Mouse (Mus musculus) T-cell, adult 2 months (primary cell): ENCODE results near the gene Dcdc2a.
A peak's percentile ranks its signal among the peaks of the same experiment; 100 is the strongest.

Source experiments
- DNase-seq: peaks from one replicate; pipeline ENCODE4 v3.0.0; 2022; ENCODE audit warnings: low spot score

The Dcdc2a gene

GRCm38 (mm10) chr13:25097348-25097747, 41.5 kb downstream of the Dcdc2a start:
- no peak for DNase-seq

GRCm38 (mm10) chr13:25098578-25098977, 42.8 kb downstream of the Dcdc2a start:
- no peak for DNase-seq

GRCm38 (mm10) chr13:25099508-25099907, 43.7 kb downstream of the Dcdc2a start:
- no peak for DNase-seq

- DNase-seq, result no peak
Observed at GRCm38 (mm10) chr13:25100581-25100980, 44.8 kb downstream of the Dcdc2a start.

GRCm38 (mm10) chr13:25105671-25106070, 49.9 kb downstream of the Dcdc2a start:
- no peak for DNase-seq

GRCm38 (mm10) chr13:25106740-25107139, 50.9 kb downstream of the Dcdc2a start:
- no peak for DNase-seq

- no peak for DNase-seq
Observed at GRCm38 (mm10) chr13:25108353-25108752, 52.5 kb downstream of the Dcdc2a start.

- no peak for DNase-seq
Observed at GRCm38 (mm10) chr13:25110592-25111095, 54.8 kb downstream of the Dcdc2a start.

- DNase-seq, result no peak
Observed at GRCm38 (mm10) chr13:25115429-25115881, 59.7 kb downstream of the Dcdc2a start.

- peak; percentile 22 for DNase-seq
Observed at GRCm38 (mm10) chr13:25115971-25116370, 60.2 kb downstream of the Dcdc2a start.

- DNase-seq, result no peak
Observed at GRCm38 (mm10) chr13:25122740-25123335, 67.0 kb downstream of the Dcdc2a start.

GRCm38 (mm10) chr13:25127216-25127615, 71.4 kb downstream of the Dcdc2a start:
- DNase-seq, result no peak

- no peak for DNase-seq
Observed at GRCm38 (mm10) chr13:25127806-25128205, 72.0 kb downstream of the Dcdc2a start.

GRCm38 (mm10) chr13:25128766-25129165, 73.0 kb downstream of the Dcdc2a start:
- no peak for DNase-seq

- no peak for DNase-seq
Observed at GRCm38 (mm10) chr13:25143066-25143465, 87.3 kb downstream of the Dcdc2a start.

- no peak for DNase-seq
Observed at GRCm38 (mm10) chr13:25144093-25144492, 88.3 kb downstream of the Dcdc2a start.

- no peak for DNase-seq
Observed at GRCm38 (mm10) chr13:25146232-25146631, 90.4 kb downstream of the Dcdc2a start.

- DNase-seq, result no peak
Observed at GRCm38 (mm10) chr13:25150154-25150781, 94.5 kb downstream of the Dcdc2a start.

- no peak for DNase-seq
Observed at GRCm38 (mm10) chr13:25150861-25151260, 95.1 kb downstream of the Dcdc2a start.

GRCm38 (mm10) chr13:25159917-25160316, 104.1 kb downstream of the Dcdc2a start:
- DNase-seq, result no peak

GRCm38 (mm10) chr13:25160804-25161203, 105.0 kb downstream of the Dcdc2a start:
- no peak for DNase-seq

GRCm38 (mm10) chr13:25162594-25162993, 106.8 kb downstream of the Dcdc2a start:
- no peak for DNase-seq

- no peak for DNase-seq
Observed at GRCm38 (mm10) chr13:25168891-25169290, 113.1 kb downstream of the Dcdc2a start.

- DNase-seq, result no peak
Observed at GRCm38 (mm10) chr13:25177835-25178234, 122.0 kb downstream of the Dcdc2a start.
